Mouse (Mus musculus) megakaryocyte, embryonic 14.5 days (primary cell): ENCODE results near the gene Necap1. TPM values are rescaled to one million over a fixed set of nuclear protein-coding genes. Genes with fewer than 3 reads are reported as not detected.

Source experiments
- H3K27me3 ChIP-seq: replicated peaks from 2 replicates; pipeline ENCODE3; 2012; ENCODE audit warnings: inconsistent platforms
- H3K36me3 ChIP-seq: replicated peaks from 2 replicates; pipeline ENCODE3; 2012; ENCODE audit warnings: low read length, inconsistent platforms, mixed read lengths
- H3K4me1 ChIP-seq: 2 replicates; pipeline ENCODE4 v1.6.1; 2012; ENCODE audit warnings: inconsistent platforms
- H3K4me3 ChIP-seq: replicated peaks from 2 replicates; pipeline ENCODE3; 2012; ENCODE audit warnings: moderate library complexity, mild to moderate bottlenecking, inconsistent platforms
- H3K9me3 ChIP-seq: 2 replicates; pipeline ENCODE4 v1.6.1; 2012; ENCODE audit warnings: inconsistent platforms
- FLI1 ChIP-seq: IDR thresholded peaks from 2 replicates; pipeline ENCODE4 v1.6.1; 2012; ENCODE audit warnings: low read length, inconsistent platforms, mixed read lengths
- GATA1 ChIP-seq: IDR thresholded peaks from 3 replicates; pipeline ENCODE4 v1.6.1; 2012; ENCODE audit warnings: mixed read lengths, low read length, inconsistent platforms, borderline replicate concordance
- polyA plus RNA-seq: library from polyadenylated mRNA; stranded (reverse); fragments of >175 nt; gene quantifications from 2 replicates; pipeline ENCODE4 v1.2.3, GENCODE M21; 2012; ENCODE audit warnings: low replicate concordance; ENCODE audit not compliant: insufficient read depth

Necap1 gene
- polyA plus RNA-seq = 8.9 and 9.7 TPM in 2 replicates

DNA sequence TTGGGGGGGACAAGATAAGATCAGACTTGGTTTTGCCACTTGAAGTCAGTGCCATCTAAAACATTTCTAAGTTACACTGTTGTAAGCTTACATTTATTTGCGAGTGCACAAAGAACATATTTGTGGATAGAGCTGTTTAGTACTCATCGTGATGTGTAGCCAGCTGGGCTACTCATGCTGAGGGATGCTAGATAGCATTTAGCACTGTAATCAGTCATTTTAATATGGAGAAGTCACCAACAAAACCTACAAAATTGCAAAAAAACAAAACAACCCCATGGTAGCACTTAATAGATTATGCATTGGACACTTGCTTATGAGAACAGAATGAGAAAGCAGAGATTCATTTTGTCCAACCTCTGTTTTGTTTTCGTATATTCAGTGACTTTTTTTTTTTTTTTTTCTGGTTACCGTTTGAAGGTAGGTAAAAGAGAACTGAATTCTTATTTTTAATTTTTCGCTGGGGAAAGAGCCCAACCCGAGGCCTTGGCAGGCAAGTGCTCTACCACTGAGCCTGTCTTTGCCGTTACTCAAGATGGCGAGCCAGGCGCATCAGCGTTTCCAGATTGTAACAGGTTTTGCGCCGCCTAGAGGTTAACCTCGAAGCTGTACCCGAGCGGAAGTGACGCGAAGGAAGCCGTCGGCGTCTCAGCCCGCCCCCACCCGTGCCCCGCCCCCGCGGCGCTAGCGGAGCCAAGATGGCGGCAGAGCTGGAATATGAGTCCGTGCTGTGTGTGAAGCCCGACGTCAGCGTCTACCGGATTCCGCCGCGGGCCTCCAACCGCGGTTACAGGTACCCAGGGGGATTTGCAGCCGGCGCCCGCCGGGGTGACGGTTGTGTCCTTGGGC lies at the start of gene Necap1:
Necap1 (plus strand) TSS at position 604 of the 849 bp plus-strand sequence.
- Histone ChIP-seq H3K4me1 (peaks cover 45% of the 10 kb centered on the region), H3K27me3 (no peaks in the 10 kb centered on the region), H3K4me3 (peak within 1 kb of the TSS; percentile 99), H3K9me3 (no peaks in the 10 kb centered on the region), H3K36me3 (peaks cover 34% of the 10 kb centered on the region)
- TF ChIP-seq GATA1 = no peak
- TF ChIP-seq FLI1 = no peak

DNA sequence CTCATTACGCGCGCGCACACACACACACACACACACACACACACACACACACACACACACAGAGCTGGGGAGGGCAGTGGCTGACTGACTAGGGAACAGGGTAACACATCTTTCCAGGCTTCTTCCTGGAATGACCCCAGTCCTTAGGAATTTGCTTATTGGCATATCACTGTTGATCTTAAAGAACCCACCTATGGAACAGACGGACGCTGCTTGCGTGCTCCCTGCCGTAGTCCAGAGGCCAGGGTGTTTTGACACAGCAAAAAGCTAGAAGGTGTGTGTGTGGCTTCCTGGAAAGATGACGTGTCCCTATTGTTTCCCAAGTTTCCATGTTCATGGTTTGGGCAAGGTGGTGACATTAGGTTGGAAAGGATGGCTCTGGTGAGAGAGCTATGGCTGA lies 49.1 kb upstream of the Necap1 start:
- no peak for TF ChIP-seq FLI1
- no peak for TF ChIP-seq GATA1
- Histone ChIP-seq H3K4me3 (no peak overlapping the region), H3K4me1 (peaks cover 68% of the 10 kb centered on the region), H3K36me3 (peaks cover 36% of the 10 kb centered on the region), H3K27me3 (peaks cover 7% of the 10 kb centered on the region), H3K9me3 (no peaks in the 10 kb centered on the region)

DNA sequence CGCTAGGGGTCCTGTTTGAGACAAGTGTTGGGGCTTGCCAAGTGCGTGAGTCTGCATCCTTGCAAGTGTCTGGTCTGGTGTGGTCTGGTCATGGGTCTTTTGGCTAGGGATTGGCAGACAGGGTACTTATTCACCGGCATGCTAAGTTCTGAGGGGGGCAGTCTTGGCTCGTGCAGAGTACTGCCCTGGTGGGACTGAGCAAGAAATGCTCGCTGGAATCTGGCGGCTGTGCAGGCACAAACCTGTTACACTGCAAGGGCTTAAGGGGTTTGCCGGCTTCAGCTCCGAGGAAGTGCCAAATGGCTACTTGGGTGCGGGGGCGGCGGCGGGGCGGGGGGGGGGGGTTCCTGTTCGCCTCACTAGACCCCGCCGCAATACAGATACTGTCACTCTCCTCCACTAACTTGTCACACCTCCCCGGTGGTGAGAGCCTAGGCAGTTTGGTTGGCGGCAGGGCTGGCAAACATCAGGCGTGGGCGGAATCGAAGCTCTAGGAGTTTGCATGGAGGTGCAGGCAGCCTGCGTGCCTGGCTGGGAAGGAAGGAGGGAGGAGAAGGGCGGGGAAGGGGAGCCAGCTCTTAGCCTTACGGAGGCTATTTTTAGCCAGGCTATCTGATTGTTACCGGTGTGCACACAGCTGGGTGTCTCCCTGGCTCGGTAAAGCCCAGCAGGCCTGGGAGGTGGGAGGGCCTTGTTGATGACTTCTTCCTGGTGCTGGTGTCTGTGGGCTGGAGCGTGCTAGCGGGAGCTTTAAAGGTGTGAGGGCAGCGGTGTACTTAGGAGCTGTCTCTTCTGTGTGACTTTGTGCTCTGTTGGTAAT lies 48.1 kb upstream of the Necap1 start:
- Histone ChIP-seq H3K27me3 (peaks cover under 1% of the 10 kb centered on the region), H3K36me3 (peaks cover 46% of the 10 kb centered on the region), H3K4me3 (peak overlapping the region; percentile 92), H3K4me1 (peaks cover 62% of the 10 kb centered on the region), H3K9me3 (no peaks in the 10 kb centered on the region)
- TF ChIP-seq GATA1 (no peak), FLI1 (no peak)

DNA sequence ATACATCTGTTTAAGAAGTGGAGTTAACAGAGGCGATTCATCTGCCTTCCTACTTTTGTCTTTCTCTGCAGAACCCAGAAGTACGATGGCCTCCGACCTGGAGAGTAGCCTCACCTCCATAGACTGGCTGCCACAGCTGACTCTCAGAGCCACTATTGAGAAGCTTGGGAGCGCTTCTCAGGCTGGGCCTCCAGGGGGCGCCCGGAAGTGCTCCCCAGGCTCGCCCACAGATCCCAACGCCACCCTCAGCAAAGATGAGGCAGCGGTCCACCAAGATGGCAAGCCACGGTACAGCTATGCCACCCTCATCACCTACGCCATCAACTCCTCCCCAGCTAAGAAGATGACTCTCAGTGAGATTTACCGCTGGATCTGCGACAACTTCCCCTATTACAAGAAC lies 46.2 kb upstream of the Necap1 start:
- Histone ChIP-seq H3K4me1 (peaks cover 46% of the 10 kb centered on the region), H3K36me3 (peaks cover 52% of the 10 kb centered on the region), H3K27me3 (no peaks in the 10 kb centered on the region), H3K4me3 (no peak overlapping the region), H3K9me3 (no peaks in the 10 kb centered on the region)
- no peak for TF ChIP-seq GATA1
- no peak for TF ChIP-seq FLI1

DNA sequence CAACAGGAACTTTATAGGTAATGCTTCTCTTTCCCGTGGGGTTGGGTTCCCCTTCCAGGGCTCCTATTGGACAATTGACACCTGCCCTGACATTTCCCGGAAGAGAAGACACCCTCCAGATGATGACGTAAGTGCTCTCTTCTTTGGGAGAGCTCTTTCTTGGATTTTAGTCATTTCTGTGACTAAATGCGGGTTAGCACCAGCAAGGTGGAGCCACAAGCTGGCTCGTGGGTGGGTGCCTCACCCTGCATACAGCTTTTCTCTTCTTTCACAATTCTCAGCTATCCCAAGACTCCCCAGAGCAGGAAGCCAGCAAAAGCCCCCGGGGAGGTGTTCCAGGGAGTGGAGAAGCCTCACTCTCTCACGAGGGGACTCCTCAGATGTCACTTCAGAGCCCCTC lies 41.4 kb upstream of the Necap1 start:
- TF ChIP-seq FLI1 (no peak), GATA1 (no peak)
- Histone ChIP-seq H3K9me3 (peaks cover 10% of the 10 kb centered on the region), H3K27me3 (no peaks in the 10 kb centered on the region), H3K4me1 (peaks cover 34% of the 10 kb centered on the region), H3K4me3 (no peak overlapping the region), H3K36me3 (peaks cover 95% of the 10 kb centered on the region)

DNA sequence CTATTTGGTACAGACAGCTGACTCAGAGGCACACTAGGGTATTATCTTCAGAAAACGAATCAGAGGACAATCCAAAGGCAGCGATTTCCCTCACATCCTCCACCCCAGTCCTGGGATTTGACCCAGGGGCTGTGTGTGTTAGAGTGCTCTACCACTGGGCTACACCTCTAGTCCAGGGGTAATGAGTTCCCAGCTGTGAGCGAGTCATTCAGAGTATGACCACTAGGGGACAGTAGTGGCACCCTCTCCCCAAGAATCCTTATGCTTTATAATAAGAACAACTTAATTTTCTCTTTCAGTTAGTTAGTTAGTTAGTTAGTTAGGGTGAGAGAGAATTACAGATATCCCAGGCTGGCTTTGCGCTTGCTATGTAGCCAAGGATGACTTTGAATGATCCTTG lies 39.9 kb upstream of the Necap1 start:
- no peak overlapping the region for H3K4me3 ChIP-seq
- H3K9me3 ChIP-seq = peaks cover 10% of the 10 kb centered on the region
- peaks cover 35% of the 10 kb centered on the region for H3K4me1 ChIP-seq
- no peaks in the 10 kb centered on the region for H3K27me3 ChIP-seq
- TF ChIP-seq GATA1 (no peak), FLI1 (no peak)
- peaks cover 96% of the 10 kb centered on the region for H3K36me3 ChIP-seq

DNA sequence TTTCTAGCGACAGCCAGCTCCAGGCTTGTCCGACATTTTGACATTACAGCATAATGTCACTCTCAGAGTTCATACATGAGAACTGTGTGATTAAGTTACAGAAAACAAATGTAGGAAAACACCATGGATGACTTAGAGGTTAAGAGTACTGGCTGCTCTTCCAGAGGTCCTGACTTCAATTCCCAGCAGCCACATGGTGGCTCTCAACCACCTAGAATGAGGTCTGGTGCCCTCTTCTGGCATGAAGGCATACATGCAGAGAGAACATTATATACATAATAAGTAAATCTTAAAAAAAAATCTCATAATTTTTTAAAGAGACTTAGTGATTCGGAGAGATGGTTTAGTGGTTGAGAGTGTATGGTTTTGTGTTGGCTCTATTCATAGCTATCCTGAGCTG lies 37.3 kb upstream of the Necap1 start:
- H3K36me3 ChIP-seq = peaks cover 96% of the 10 kb centered on the region
- no peak overlapping the region for H3K4me3 ChIP-seq
- peaks cover 10% of the 10 kb centered on the region for H3K9me3 ChIP-seq
- H3K4me1 ChIP-seq = peaks cover 31% of the 10 kb centered on the region
- no peaks in the 10 kb centered on the region for H3K27me3 ChIP-seq
- TF ChIP-seq FLI1 (no peak), GATA1 (no peak)

DNA sequence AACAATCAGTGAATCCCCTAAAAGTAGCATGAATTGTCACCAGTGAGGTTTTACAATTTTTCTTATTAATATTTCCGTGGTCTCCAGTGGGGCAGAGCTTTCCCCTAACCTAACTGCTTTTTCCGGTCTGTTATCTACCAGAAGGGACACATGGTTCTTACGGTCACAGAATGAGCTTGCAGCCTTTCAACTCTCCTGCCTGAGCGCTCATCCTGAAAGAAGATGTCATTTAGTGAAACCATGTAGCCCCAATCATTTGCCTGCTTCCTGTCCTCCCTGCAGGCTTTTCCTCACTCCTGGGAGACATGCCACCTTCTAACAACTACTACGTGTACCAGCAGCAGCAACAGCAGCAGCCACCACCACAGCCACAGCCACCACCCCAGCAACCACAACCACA lies 36.7 kb upstream of the Necap1 start:
- H3K27me3 ChIP-seq = no peaks in the 10 kb centered on the region
- H3K4me3 ChIP-seq = no peak overlapping the region
- peaks cover 36% of the 10 kb centered on the region for H3K4me1 ChIP-seq
- TF ChIP-seq GATA1 = no peak
- H3K36me3 ChIP-seq = peaks cover 92% of the 10 kb centered on the region
- H3K9me3 ChIP-seq = peaks cover 10% of the 10 kb centered on the region

DNA sequence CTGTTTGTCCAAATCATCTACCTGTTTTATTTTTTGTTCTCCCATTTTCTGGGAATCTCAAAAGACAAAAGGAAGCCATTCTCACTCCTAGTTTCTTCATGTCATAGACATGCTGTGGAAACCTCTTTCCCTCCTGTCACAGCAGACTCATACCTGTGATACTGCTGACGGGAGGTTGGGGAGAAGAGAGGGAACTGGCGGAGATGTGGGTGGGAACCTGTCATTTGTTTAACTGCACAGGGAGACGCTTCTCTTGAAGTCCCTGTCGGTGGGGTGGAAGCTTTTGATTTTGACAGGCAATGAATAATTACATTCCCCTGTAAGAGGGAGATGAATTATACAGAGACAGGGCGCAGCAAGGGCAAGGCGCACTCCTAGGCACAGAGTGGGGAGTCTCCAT lies 30.5 kb upstream of the Necap1 start:
- no peak for TF ChIP-seq FLI1
- no peak for TF ChIP-seq GATA1
- Histone ChIP-seq H3K36me3 (peaks cover 66% of the 10 kb centered on the region), H3K27me3 (no peaks in the 10 kb centered on the region), H3K4me1 (peaks cover 17% of the 10 kb centered on the region), H3K9me3 (no peaks in the 10 kb centered on the region), H3K4me3 (no peak overlapping the region)

DNA sequence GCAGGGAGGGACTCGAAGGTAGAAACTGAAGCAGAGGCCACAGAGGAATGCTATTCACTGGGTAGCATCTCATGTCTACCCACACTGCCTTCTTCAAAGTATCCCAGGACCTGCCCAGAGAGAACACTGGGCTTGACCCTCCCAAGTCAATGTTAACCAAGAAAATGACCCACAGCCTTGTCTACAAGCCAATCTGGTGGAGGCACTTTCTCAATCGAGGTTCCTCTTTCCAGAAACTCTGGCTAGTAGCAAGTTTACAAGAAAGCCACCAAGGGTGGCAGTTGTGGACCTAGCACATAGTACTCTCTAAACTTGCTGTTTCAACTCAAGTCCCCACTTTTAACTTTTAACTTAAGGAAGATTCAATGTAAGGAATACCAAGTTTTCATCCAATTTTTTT lies 21.6 kb upstream of the Necap1 start:
- Histone ChIP-seq H3K9me3 (no peaks in the 10 kb centered on the region), H3K36me3 (peaks cover 13% of the 10 kb centered on the region), H3K4me1 (peaks cover 22% of the 10 kb centered on the region), H3K4me3 (peak overlapping the region; percentile 68), H3K27me3 (no peaks in the 10 kb centered on the region)
- TF ChIP-seq FLI1 = no peak
- TF ChIP-seq GATA1 = no peak
